Mouse (Mus musculus) skeletal muscle tissue, adult 2 months (tissue): ENCODE data around the gene Olfr1225.
"Not testable (repeated sequence)": the region's sequence is repeated elsewhere in the genome, so short reads cannot be mapped to it uniquely, and the experiment has no call there.

Source experiments
- DNase-seq: peaks from one replicate; pipeline ENCODE4 v3.0.0-alpha.2; 2012; ENCODE audit warnings: low read depth, low spot score

Gene Olfr1225

DNA sequence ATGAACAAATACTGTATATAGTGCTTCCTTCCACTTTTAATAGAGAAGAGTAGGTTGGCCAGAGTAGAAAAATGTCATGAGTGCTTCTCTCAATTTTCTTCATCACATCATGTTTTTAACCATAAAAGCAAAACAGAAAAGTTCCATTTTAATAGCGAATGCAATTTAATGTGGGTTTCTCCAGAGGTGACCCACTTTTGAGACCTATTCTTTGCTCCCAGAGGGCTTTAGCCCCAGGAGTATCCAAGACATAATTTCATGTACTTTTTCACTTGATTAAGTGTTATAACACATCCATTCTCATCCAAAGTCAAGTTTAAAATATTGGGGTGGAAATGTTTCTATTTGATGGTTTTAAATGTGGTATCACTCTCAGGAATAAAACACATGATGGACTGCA is at the start of gene Olfr1225:
Gene Olfr1225, minus strand, starts transcription at position 101 of the 400 bp plus-strand sequence.
- no peak for DNase-seq

DNA sequence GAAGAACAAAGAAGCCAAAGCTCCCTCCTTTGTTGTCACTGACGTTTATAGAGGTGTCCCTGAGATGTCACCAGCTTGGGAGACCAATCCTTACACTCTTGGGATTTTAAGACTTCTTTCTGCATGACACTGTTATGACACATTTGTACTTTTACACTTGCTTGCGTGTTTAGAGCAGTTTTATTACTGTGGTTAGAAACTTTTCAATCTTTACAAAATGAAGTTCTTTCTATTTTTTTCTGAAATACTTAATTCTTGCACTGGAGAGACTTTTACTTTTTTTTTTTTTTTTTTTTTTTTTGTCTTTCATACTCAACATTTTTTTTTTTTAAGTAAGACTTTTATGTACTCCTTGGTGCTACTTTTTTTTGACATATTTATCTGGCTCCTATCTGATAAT is 25.5 kb upstream of the Olfr1225 start, which contains the start of gene Olfr1226:
Gene Olfr1226, minus strand, starts transcription at position 101 of the 400 bp plus-strand sequence.
- DNase-seq, result no peak

DNA sequence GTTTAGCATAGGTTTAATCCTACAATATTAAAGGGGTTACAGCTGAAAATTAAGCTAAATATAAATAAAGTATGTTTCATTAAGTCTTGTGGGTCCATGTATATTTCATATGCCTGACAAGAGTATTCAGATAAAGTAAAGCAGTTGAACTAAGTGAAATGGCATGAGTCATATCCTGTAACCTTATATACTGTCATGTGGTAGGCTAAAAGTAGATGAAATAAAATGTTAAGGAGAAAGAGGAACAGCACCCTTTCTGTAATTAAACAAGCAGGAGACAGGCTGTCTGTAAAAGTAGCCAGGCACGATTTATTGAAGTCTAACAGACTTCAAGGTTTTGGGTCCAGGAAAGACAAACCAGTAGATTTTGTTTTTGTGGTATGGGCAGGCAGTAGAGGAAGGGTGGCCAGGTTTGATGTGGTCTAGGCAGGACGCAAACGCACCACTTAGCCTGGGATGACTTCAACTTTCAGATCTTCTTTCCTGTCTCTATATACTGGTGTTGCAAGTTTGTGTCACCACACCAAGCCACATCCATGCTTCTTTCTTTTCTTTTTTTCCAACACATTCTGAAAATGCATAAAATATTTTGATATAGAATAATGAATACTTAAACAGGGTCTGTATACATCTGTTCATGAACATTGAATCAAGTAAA is 22.0 kb upstream of the Olfr1225 start:
- no peak for DNase-seq

DNA sequence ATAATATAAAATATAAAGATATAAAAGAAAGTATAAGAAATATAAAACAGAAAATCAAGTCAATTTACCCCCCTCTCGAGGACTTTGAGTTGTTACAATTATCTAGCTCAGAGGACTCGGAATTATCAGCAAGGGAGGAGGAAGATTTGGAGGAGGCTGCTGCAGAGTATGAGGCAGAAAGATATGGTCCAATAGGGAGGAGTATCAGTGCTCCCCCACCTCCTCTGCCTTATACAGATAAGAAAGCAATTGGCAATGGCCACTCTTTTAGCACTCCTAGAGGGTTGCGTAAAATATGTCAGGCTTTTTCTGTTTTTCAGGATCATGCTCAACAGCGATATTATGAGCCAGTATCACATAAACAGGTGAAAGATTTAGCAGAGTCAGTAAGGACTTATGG is 9.8 kb downstream of the Olfr1225 start:
- DNase-seq, result not testable (repeated sequence)

DNA sequence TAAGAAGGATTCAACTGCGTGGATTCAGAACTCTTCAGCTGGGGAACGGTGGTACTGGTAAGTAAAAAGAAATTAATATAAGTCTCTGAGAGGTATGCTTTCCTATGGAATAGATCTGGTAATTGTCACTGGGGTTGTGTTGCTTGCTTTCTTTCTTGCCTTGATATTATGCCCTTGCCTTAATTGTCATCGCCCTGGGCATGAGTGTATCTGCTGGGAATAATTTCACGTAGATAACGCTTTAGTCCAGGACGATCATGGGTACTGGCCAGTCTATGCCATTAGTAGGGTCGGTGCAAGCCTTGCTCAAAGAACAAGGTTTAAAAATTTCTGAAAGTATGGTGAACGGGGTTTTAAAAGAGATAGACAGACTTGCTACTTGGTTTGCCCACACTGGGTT is 10.5 kb downstream of the Olfr1225 start, which contains the start of gene Olfr1224-ps1:
Gene Olfr1224-ps1, minus strand, starts transcription at position 101 of the 400 bp plus-strand sequence.
- DNase-seq, result not testable (repeated sequence)

DNA sequence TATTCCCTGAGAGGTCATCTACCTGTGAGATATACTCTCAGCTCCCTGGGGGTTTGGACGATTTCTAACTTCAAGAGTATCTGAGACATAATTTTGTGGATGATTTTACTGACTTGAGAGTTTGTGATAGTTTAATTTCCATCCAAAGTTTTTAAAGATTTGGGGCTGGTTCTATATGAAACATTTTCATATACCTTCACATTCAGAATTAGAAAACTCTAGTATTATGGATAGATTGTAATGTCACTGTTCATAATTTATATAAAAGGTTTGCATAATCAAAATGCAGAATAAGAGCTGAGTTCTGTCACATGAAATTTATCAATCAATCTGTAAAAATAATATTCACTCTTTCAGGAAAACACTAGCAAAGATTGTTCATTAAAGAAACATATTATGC is 23.0 kb downstream of the Olfr1225 start, which contains the start of gene Olfr1223:
Gene Olfr1223, minus strand, starts transcription at position 101 of the 400 bp plus-strand sequence.
- no peak for DNase-seq

DNA sequence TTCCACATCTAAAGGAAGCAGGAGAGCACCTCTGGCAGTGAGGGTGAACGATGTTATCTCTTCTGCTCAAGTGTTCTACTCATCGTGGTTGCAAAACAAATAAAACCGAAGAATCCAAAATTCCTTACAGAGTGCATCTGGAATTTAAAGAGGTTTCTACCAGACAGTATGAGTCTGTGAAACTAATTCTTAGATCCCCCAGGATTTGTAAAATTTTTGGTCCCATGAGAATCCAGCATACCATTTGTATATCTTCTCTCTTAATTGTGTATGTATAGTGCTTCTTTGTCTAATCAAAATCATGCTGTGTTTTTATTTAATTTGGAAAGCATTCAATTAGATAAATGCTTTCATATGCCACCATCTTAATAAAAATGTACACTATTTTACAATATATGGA is 41.5 kb downstream of the Olfr1225 start, which contains the start of gene Olfr1222:
Gene Olfr1222, minus strand, starts transcription at position 101 of the 400 bp plus-strand sequence.
- no peak for DNase-seq
